Mouse (Mus musculus): ENCODE data around the gene Ankrd11. TPM values are rescaled to one million over a fixed set of nuclear protein-coding genes. Genes with fewer than 3 reads are reported as not detected.

The Ankrd11 gene
- total and polyA plus RNA-seq, 3 experiments: 49.2 to 235 (median 87.7) TPM

GRCm38 (mm10) chr8:123041774-123042105 is 337 bp downstream of the Ankrd11 start:
- no peaks in the 10 kb centered on the region for H3K27me3 ChIP-seq (ENCODE audit: control insufficient read depth in 1 of 2, insufficient read depth in 2 of 2, low read length in 2 of 2)
- no peak for DNase-seq (ENCODE audit: low read depth, low spot score)
- peaks cover 67% of the 10 kb centered on the region for H3K79me2 ChIP-seq (ENCODE audit: control insufficient read depth, insufficient read depth, low read length, poor library complexity)
- H3K9ac ChIP-seq (ENCODE audit: control insufficient read depth, low read depth, low read length, poor library complexity, severe bottlenecking): peak overlapping the region; percentile 99
- H3K27ac ChIP-seq (ENCODE audit: control insufficient read depth, low read depth, low read length): peak overlapping the region; percentile 80
- TF ChIP-seq ZKSCAN1 (IDR thresholded peaks at IDR 0.05; ENCODE audit: low read depth, low read length) (no peak), POLR2A (IDR thresholded peaks at IDR 0.05; ENCODE audit: control insufficient read depth in 1 of 2, insufficient read depth in 1 of 2, low read depth in 1 of 2, low read length in 2 of 2, poor library complexity in 1 of 2) (peak in 1 of 2 experiments; percentile 38; a peak in 1 of 4 replicates)
- peaks cover 10 to 27% of the 10 kb centered on the region in 2 experiments for H3K4me1 ChIP-seq (ENCODE audit: control insufficient read depth in 1 of 2, insufficient read depth in 2 of 2, low read length in 2 of 2)
- H3K36me3 ChIP-seq (ENCODE audit: control insufficient read depth in 1 of 2, insufficient read depth in 2 of 2, low read length in 2 of 2): peaks cover under 1 to 46% of the 10 kb centered on the region in 2 experiments
- H3K9me3 ChIP-seq (replicated peaks; ENCODE audit: insufficient read depth, low read length): no peaks in the 10 kb centered on the region
- peak overlapping the region; percentile 98 for H3K4me3 ChIP-seq (ENCODE audit: control insufficient read depth in 1 of 2, insufficient read depth in 1 of 2, low read depth in 2 of 2, low read length in 2 of 2)

DNA sequence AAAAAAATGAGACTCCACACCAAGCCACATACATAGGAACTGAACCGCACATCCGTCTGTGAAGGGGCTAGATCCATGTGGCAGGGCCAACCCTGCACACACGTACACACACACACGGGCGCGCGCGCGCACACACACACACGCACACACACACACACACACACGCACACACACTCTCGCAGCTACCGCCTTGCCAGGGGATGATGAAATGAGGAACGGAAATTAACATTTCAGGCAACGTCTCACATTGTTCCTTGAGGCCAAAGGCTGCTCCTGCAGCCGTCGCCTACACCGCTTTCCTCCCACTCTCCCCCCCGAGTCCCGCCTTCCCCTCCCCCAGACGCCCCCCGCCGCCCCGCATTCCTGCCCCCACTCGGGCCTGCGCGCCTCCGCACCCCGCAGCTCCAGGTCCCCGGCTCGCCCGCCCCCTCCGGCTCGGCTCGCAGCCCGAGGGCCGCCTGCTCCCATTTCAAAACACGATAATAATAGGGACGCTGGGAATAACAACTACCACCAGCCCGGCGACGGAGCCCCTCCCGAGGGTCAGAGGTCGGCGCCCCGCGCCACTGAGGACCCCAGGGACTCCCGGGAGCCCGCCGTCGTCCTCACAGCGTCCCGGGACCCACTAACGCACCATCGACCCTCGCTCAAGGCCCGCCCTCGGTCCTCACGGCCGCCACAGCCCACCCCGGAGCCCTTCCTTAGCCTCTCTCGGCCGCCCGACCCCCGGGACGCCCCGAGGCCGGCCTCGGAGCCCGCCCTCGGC is 886 bp downstream of the Ankrd11 start:
- H3K4me1 ChIP-seq (ENCODE audit: control insufficient read depth in 1 of 2, insufficient read depth in 2 of 2, low read length in 2 of 2): peaks cover 15 to 32% of the 10 kb centered on the region in 2 experiments
- H3K79me2 ChIP-seq (ENCODE audit: control insufficient read depth, insufficient read depth, low read length, poor library complexity): peaks cover 72% of the 10 kb centered on the region
- TF ChIP-seq SMC3 (IDR thresholded peaks at IDR 0.05; ENCODE audit: low read depth, low read length): no peak
- peak; percentile 71; the same call in 1 of the 2 replicates for TF ChIP-seq POLR2AphosphoS5 (IDR thresholded peaks at IDR 0.05; ENCODE audit: borderline replicate concordance, low read depth, low read length)
- no peak for TF ChIP-seq ZC3H11A (IDR thresholded peaks at IDR 0.05; ENCODE audit: low read depth, low read length)
- 0 out of 2 replicates have a peak, but pooled peaks have one; percentile 14 for TF ChIP-seq ZNF384 (IDR thresholded peaks at IDR 0.05; ENCODE audit: low read depth, low read length)
- TF ChIP-seq SIN3A (IDR thresholded peaks at IDR 0.05; ENCODE audit: low read length): no peak
- no peak for TF ChIP-seq ZMIZ1 (IDR thresholded peaks at IDR 0.05; ENCODE audit: low read depth, low read length)
- TF ChIP-seq MEF2A (IDR thresholded peaks at IDR 0.05; ENCODE audit: extremely low read depth, insufficient replicate concordance, low read depth, low read length, poor library complexity, severe bottlenecking): no peak
- no peak for TF ChIP-seq GABPA (IDR thresholded peaks at IDR 0.05; ENCODE audit: low read depth, low read length)
- TF ChIP-seq TBP (IDR thresholded peaks at IDR 0.05; ENCODE audit: low read depth, low read length): peak; percentile 55; the same call in 1 of the 2 replicates
- TF ChIP-seq UBTF (IDR thresholded peaks at IDR 0.05; ENCODE audit: borderline replicate concordance, insufficient read depth, low read depth, low read length): 0 out of 2 replicates have a peak, but pooled peaks have one; percentile 68
- TF ChIP-seq ETS1 (IDR thresholded peaks at IDR 0.05; ENCODE audit: low read depth, low read length): peak; percentile 57
- peak; percentile 67 for TF ChIP-seq MYC (IDR thresholded peaks at IDR 0.05; ENCODE audit: low read depth, low read length)
- TF ChIP-seq MYB (IDR thresholded peaks at IDR 0.05; ENCODE audit: low read depth, low read length): no peak
- TF ChIP-seq MXI1 (IDR thresholded peaks at IDR 0.05; ENCODE audit: low read depth, low read length): peak; percentile 95
- TF ChIP-seq POLR2A (IDR thresholded peaks at IDR 0.05; ENCODE audit: control insufficient read depth in 1 of 2, insufficient read depth in 1 of 2, low read depth in 1 of 2, low read length in 2 of 2, poor library complexity in 1 of 2): peak in 1 of 2 experiments; percentile 47; a peak in 1 of 4 replicates
- no peak for TF ChIP-seq JUND (IDR thresholded peaks at IDR 0.05; ENCODE audit: low read depth, low read length)
- TF ChIP-seq HCFC1 (IDR thresholded peaks at IDR 0.05; ENCODE audit: low read depth, low read length): peak; percentile 70
- no peak for TF ChIP-seq KAT2A (conservative IDR thresholded peaks at IDR 0.05; ENCODE audit: low read depth, low read length)
- no peak for TF ChIP-seq MAZ (IDR thresholded peaks at IDR 0.05; ENCODE audit: low read depth, low read length)
- TF ChIP-seq NRF1 (IDR thresholded peaks at IDR 0.05; ENCODE audit: insufficient read depth, low read depth, low read length, poor library complexity, severe bottlenecking): peak; percentile 48; the same call in 1 of the 2 replicates
- no peak for TF ChIP-seq BHLHE40 (IDR thresholded peaks at IDR 0.05; ENCODE audit: borderline replicate concordance, low read depth, low read length)
- TF ChIP-seq NELFE (IDR thresholded peaks at IDR 0.05; ENCODE audit: low read depth, low read length): peak; percentile 32; the same call in 1 of the 2 replicates
- peak; percentile 44; the same call in 1 of the 2 replicates for TF ChIP-seq MAX (IDR thresholded peaks at IDR 0.05; ENCODE audit: low read length)
- no peak for TF ChIP-seq CHD1 (IDR thresholded peaks at IDR 0.05; ENCODE audit: low read depth, low read length)
- 0 out of 4 replicates have a peak, but pooled peaks of 1 of the 2 experiments have one; percentile 35 for TF ChIP-seq EP300 (IDR thresholded peaks at IDR 0.05; ENCODE audit: low read depth in 1 of 2, low read length in 2 of 2)
- H3K9me3 ChIP-seq (replicated peaks; ENCODE audit: insufficient read depth, low read length): no peaks in the 10 kb centered on the region
- H3K36me3 ChIP-seq (ENCODE audit: control insufficient read depth in 1 of 2, insufficient read depth in 2 of 2, low read length in 2 of 2): peaks cover 2 to 52% of the 10 kb centered on the region in 2 experiments
- peak; percentile 85 for DNase-seq (ENCODE audit: low read depth, low spot score)
- no peaks in the 10 kb centered on the region for H3K27me3 ChIP-seq (ENCODE audit: control insufficient read depth in 1 of 2, insufficient read depth in 2 of 2, low read length in 2 of 2)
- peak overlapping the region; percentile 98 for H3K4me3 ChIP-seq (ENCODE audit: control insufficient read depth in 1 of 2, insufficient read depth in 1 of 2, low read depth in 2 of 2, low read length in 2 of 2)
- H3K27ac ChIP-seq (ENCODE audit: control insufficient read depth, low read depth, low read length): peak overlapping the region; percentile 87
- H3K9ac ChIP-seq (ENCODE audit: control insufficient read depth, low read depth, low read length, poor library complexity, severe bottlenecking): peak overlapping the region; percentile 99
